Mouse (Mus musculus): ENCODE measurements around the gene Dscam.

- TF ChIP-seq CEBPB (IDR thresholded peaks at IDR 0.05; ENCODE audit: insufficient read depth, poor library complexity, severe bottlenecking) (no peak), POLR2AphosphoS2 (IDR thresholded peaks at IDR 0.05; ENCODE audit: insufficient read length, low read depth) (no peak), E2F4 (IDR thresholded peaks at IDR 0.05; ENCODE audit: insufficient read depth) (no peak), POLR2A (IDR thresholded peaks at IDR 0.05; ENCODE audit: insufficient read length, low read depth) (no peak)
Measured at GRCm38 (mm10) chr16:97100091-97100490, 70.5 kb downstream of the Dscam start.

Measured in myocyte (in vitro differentiated cells).